Mouse (Mus musculus) CH12.LX (cell line): ENCODE measurements at regions not wholly inside any gene's neighbourhood (a gene's known extent, or its start where the extent isn't known, plus 50 kb on each side); places are given as distances from the start of the nearest gene placed in this dataset.

ENCODE experiments used
- DNase-seq: peaks from one replicate; pipeline ENCODE4 v3.0.0-alpha.2; 2013; ENCODE audit errors: extremely low read depth
- H3K27ac ChIP-seq: 2 replicates; pipeline ENCODE4 v1.5.1; 2012; ENCODE audit warnings: low read depth, mild to moderate bottlenecking, control low read depth, moderate library complexity; ENCODE audit not compliant: insufficient read depth
- H3K27me3 ChIP-seq: replicated peaks from 2 replicates; pipeline ENCODE3; 2012; ENCODE audit warnings: inconsistent platforms
- H3K36me3 ChIP-seq, 2 experiments: replicated peaks in 1 of 2; 2 replicates each; pipeline versions ENCODE3 to v1.6.1; 2012; ENCODE audit warnings: inconsistent platforms in 1 of 2, low read length in 1 of 2, mild to moderate bottlenecking in 1 of 2, mixed read lengths in 1 of 2, moderate library complexity in 1 of 2; ENCODE audit not compliant: control insufficient read depth in 1 of 2, insufficient read depth in 1 of 2
- H3K4me1 ChIP-seq, 2 experiments: 2 replicates each; pipeline ENCODE4 v1.6.1; 2012; ENCODE audit warnings: inconsistent platforms in 1 of 2, moderate library complexity in 1 of 2; ENCODE audit not compliant: insufficient read depth in 2 of 2, control insufficient read depth in 1 of 2
- H3K4me2 ChIP-seq: 2 replicates; pipeline ENCODE4 v1.6.1; 2012; ENCODE audit warnings: low read depth, mild to moderate bottlenecking, control low read depth; ENCODE audit not compliant: poor library complexity, insufficient read depth, severe bottlenecking
- H3K4me3 ChIP-seq, 3 experiments: fragments of 150-350 bp in 1 of 3; sonication (generic) in 1 of 3; replicated peaks in 1 of 3; 2 replicates each; pipeline versions ENCODE3 to v1.5.1; 2011 to 2012; ENCODE audit warnings: low read depth in 2 of 3, low read length in 2 of 3, mild to moderate bottlenecking in 2 of 3, moderate library complexity in 2 of 3, control low read depth in 1 of 3, improper control_type of control experiment in 1 of 3, inconsistent platforms in 1 of 3, mixed read lengths in 1 of 3; ENCODE audit not compliant: poor library complexity in 1 of 3
- H3K79me2 ChIP-seq: replicated peaks from 2 replicates; pipeline ENCODE4 v1.6.1; 2012; ENCODE audit warnings: mild to moderate bottlenecking, moderate library complexity; ENCODE audit not compliant: control insufficient read depth, poor library complexity, insufficient read depth, severe bottlenecking; ENCODE audit errors: extremely low read depth
- H3K9ac ChIP-seq: 2 replicates; pipeline ENCODE4 v1.6.1; 2012; ENCODE audit warnings: low read depth, mild to moderate bottlenecking, control low read depth, moderate library complexity; ENCODE audit not compliant: insufficient read depth
- H3K9me3 ChIP-seq: replicated peaks from 2 replicates; pipeline ENCODE3; 2012; ENCODE audit warnings: low read length, inconsistent platforms, mixed read lengths
- CTCF ChIP-seq, 2 experiments: IDR thresholded peaks in 1 of 2; conservative IDR thresholded peaks in 1 of 2; 2 replicates each; pipeline ENCODE4 v1.5.1; 2011 to 2012; ENCODE audit warnings: low read depth in 2 of 2, low read length in 2 of 2, improper control_type of control experiment in 1 of 2, inconsistent platforms in 1 of 2, mild to moderate bottlenecking in 1 of 2, moderate library complexity in 1 of 2
- JUN ChIP-seq: IDR thresholded peaks from 2 replicates; pipeline ENCODE4 v1.6.1; 2011; ENCODE audit warnings: low read depth, mild to moderate bottlenecking, low read length, improper control_type of control experiment, moderate library complexity; ENCODE audit not compliant: insufficient read depth
- MAFK ChIP-seq: IDR thresholded peaks from 2 replicates; pipeline ENCODE4 v1.6.1; 2011; ENCODE audit warnings: low read length, improper control_type of control experiment; ENCODE audit not compliant: insufficient replicate concordance
- MXI1 ChIP-seq: IDR thresholded peaks from 2 replicates; pipeline ENCODE4 v1.6.1; 2011; ENCODE audit warnings: mild to moderate bottlenecking, low read depth, low read length, improper control_type of control experiment
- RAD21 ChIP-seq: IDR thresholded peaks from 2 replicates; pipeline ENCODE4 v1.6.1; 2011; ENCODE audit warnings: low read depth, mild to moderate bottlenecking, low read length, improper control_type of control experiment, moderate library complexity
- SMC3 ChIP-seq: IDR thresholded peaks from 2 replicates; pipeline ENCODE4 v1.6.1; 2011; ENCODE audit warnings: low read depth, low read length, improper control_type of control experiment
- USF1 ChIP-seq: IDR thresholded peaks from 2 replicates; pipeline ENCODE4 v1.6.1; 2014; ENCODE audit warnings: low read depth, mild to moderate bottlenecking, inconsistent platforms, low read length, improper control_type of control experiment
- dilution Hi-C: fragments of 300-500 bp; cut with MboI; formaldehyde crosslinking; loops from 2 replicates; pipeline ENCODE4 v1.14.3; 2020; ENCODE audit warnings: low sequenced_read_pairs; ENCODE audit not compliant: extremely low pct_unique_long_range_greater_than_20kb, extremely low pct_ligation_motif_present
- in situ Hi-C: fragments of 300-500 bp; cut with MboI; formaldehyde crosslinking; loops from 3 replicates; pipeline ENCODE4 v1.14.3; 2019; ENCODE audit warnings: low sequenced_read_pairs, low pct_ligation_motif_present, low pct_unique_long_range_greater_than_20kb, mixed read lengths

DNA sequence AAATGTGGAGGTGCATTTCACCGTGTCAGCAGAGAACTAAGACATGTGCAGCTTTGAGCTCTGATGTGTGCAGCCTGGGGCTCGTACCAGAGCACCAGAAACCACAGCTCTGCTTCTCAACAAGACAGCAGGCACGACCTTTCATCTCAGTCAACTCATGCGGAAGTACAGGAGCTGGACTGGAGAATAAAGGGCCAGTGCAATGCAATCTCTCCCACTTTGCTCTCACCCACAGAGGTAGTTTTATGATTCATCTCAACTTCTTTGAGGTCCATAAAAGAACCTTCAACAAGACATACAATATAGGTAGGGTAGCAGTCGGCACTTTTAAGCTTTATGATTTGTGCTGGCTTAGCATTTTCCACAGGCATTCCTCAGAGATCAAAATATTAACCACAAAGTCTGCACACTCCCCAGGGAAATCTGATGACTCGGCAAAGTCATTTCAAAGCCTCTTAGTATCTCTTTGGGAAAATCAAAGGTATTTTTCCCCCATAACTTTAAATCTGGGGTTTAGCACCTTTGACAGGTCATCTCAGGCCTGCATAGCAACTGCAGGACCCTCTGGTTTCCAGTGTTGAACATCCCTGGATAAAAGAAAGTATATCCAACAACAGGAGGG is 626.7 kb downstream of the Ccdc50 start:
- no peak overlapping the region for H3K4me2 ChIP-seq
- in situ Hi-C loops: no loop called here
- H3K27ac ChIP-seq: no peak overlapping the region
- H3K4me1 ChIP-seq: peaks cover 0 to 11% of the 10 kb centered on the region in 2 experiments; a peak in 2 of 4 replicates
- no peaks in the 10 kb centered on the region for H3K36me3 ChIP-seq
- no peaks in the 10 kb centered on the region for H3K27me3 ChIP-seq
- no peaks in the 10 kb centered on the region for H3K9me3 ChIP-seq
- peak; percentile 25 for DNase-seq
- TF ChIP-seq MXI1 (no peak), MAFK (peak; percentile 92)
- TF ChIP-seq, all 38 proteins: peak for 1
- H3K9ac ChIP-seq: no peak overlapping the region
- H3K4me3 ChIP-seq: no peak overlapping the region
- dilution Hi-C loops: no loop called here
- H3K79me2 ChIP-seq: no peaks in the 10 kb centered on the region

GRCm38 (mm10) chr16:28018311-28018710 is 629.6 kb downstream of the Ccdc50 start:
- TF ChIP-seq JUN: no peak
- Histone ChIP-seq H3K4me3 (no peak overlapping the region), H3K4me2 (no peak overlapping the region), H3K79me2 (no peaks in the 10 kb centered on the region), H3K9me3 (no peaks in the 10 kb centered on the region), H3K36me3 (no peaks in the 10 kb centered on the region), H3K4me1 (peaks cover 0 to 11% of the 10 kb centered on the region in 2 experiments; a peak in 2 of 4 replicates), H3K27me3 (no peaks in the 10 kb centered on the region), H3K9ac (no peak overlapping the region), H3K27ac (no peak overlapping the region)
- no peak for DNase-seq
- in situ Hi-C loops: no loop called here
- dilution Hi-C loops: no loop called here

DNA sequence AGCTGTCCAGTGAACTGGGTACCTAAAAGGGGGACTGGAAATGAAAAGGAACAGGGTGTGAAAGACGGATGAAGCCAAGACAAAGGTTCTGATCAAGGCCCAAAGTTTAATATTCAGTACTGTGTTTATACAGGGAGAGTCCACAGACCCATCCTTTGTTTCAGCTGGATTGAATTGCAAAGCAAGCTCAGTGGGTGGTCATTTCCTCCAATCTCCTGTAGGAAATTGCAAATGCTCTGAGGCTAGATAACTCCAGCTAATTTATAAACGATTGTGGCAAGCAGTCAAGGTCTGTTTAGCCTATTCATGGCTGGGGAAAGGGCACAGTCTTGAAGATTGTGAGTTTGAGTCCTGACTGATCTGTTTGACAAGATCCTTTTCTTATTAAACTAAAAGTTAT is 650.3 kb downstream of the Ccdc50 start:
- H3K9ac ChIP-seq: no peak overlapping the region
- no peak overlapping the region for H3K27ac ChIP-seq
- no peaks in the 10 kb centered on the region for H3K79me2 ChIP-seq
- no peak overlapping the region for H3K4me2 ChIP-seq
- H3K9me3 ChIP-seq: no peaks in the 10 kb centered on the region
- no peak for DNase-seq
- no peak overlapping the region for H3K4me3 ChIP-seq
- in situ Hi-C loops (no loop called here), dilution Hi-C loops (no loop called here)
- H3K36me3 ChIP-seq: no peaks in the 10 kb centered on the region
- H3K27me3 ChIP-seq: no peaks in the 10 kb centered on the region
- TF ChIP-seq CTCF (conservative IDR thresholded peaks at IDR 0.05 in 1 of 2, IDR thresholded peaks at IDR 0.05 in 1 of 2; ENCODE audit: low read depth in 2 of 2, low read length in 2 of 2) (no peak), USF1 (no peak), RAD21 (no peak), SMC3 (no peak)
- H3K4me1 ChIP-seq: peaks cover 0 to 17% of the 10 kb centered on the region in 2 experiments; a peak in 2 of 4 replicates
